Mouse (Mus musculus) myocyte (in vitro differentiated cells): ENCODE data around the gene Cdk5r1. TPM values are rescaled to one million over a fixed set of nuclear protein-coding genes. Genes with fewer than 3 reads are reported as not detected.

Experiments
- H3K27me3 ChIP-seq: one replicate; pipeline ENCODE4 v1.6.1; 2011; ENCODE audit not compliant: control insufficient read depth, insufficient read depth, insufficient read length
- H3K36me3 ChIP-seq: one replicate; pipeline ENCODE4 v1.6.1; 2011; ENCODE audit not compliant: control insufficient read depth, insufficient read depth
- H3K4me2 ChIP-seq: one replicate; pipeline ENCODE4 v1.6.1; 2011; ENCODE audit warnings: low read depth, control low read depth
- H3K4me3 ChIP-seq: one replicate; pipeline ENCODE4 v1.5.1; 2011; ENCODE audit warnings: mild to moderate bottlenecking, control low read depth, moderate library complexity
- H3K79me2 ChIP-seq: one replicate; pipeline ENCODE4 v1.6.1; 2011; ENCODE audit not compliant: control insufficient read depth, insufficient read depth
- H3ac ChIP-seq: one replicate; pipeline ENCODE4 v1.6.1; 2011; ENCODE audit not compliant: control insufficient read depth, insufficient read length
- CEBPB ChIP-seq: IDR thresholded peaks from 2 replicates; pipeline ENCODE4 v1.6.1; 2011; ENCODE audit warnings: mild to moderate bottlenecking, moderate library complexity; ENCODE audit not compliant: poor library complexity, insufficient read depth, severe bottlenecking
- E2F4 ChIP-seq: IDR thresholded peaks from one replicate; pipeline ENCODE4 v1.6.1; 2011; ENCODE audit warnings: mild to moderate bottlenecking, control low read depth, moderate library complexity; ENCODE audit not compliant: insufficient read depth
- MAX ChIP-seq: IDR thresholded peaks from one replicate; pipeline ENCODE4 v1.6.1; 2011; ENCODE audit warnings: low read depth, mild to moderate bottlenecking, control low read depth
- MYOD1 ChIP-seq, 3 experiments: IDR thresholded peaks; one replicate each; pipeline ENCODE4 v1.6.1; 2011; ENCODE audit warnings: control low read depth in 2 of 3, low read depth in 2 of 3, mild to moderate bottlenecking in 2 of 3, moderate library complexity in 1 of 3; ENCODE audit not compliant: insufficient read length in 2 of 3, control insufficient read depth in 1 of 3
- MYOG ChIP-seq, 3 experiments: IDR thresholded peaks; one replicate each; pipeline ENCODE4 v1.6.1; 2011; ENCODE audit warnings: control low read depth in 2 of 3, low read depth in 2 of 3, mild to moderate bottlenecking in 2 of 3; ENCODE audit not compliant: insufficient read length in 2 of 3, control insufficient read depth in 1 of 3, insufficient read depth in 1 of 3
- POLR2A ChIP-seq: IDR thresholded peaks from one replicate; pipeline ENCODE4 v1.6.1; 2011; ENCODE audit warnings: low read depth, mild to moderate bottlenecking, control low read depth, moderate library complexity; ENCODE audit not compliant: insufficient read length
- POLR2AphosphoS2 ChIP-seq: IDR thresholded peaks from one replicate; pipeline ENCODE4 v1.6.1; 2011; ENCODE audit warnings: low read depth, control low read depth; ENCODE audit not compliant: insufficient read length
- REST ChIP-seq: IDR thresholded peaks from one replicate; pipeline ENCODE4 v1.6.1; 2011; ENCODE audit warnings: mild to moderate bottlenecking, control low read depth, moderate library complexity; ENCODE audit not compliant: insufficient read depth, insufficient read length
- SRF ChIP-seq: IDR thresholded peaks from one replicate; pipeline ENCODE4 v1.6.1; 2011; ENCODE audit warnings: low read depth; ENCODE audit not compliant: control insufficient read depth, insufficient read length
- TCF12 ChIP-seq: IDR thresholded peaks from one replicate; pipeline ENCODE4 v1.6.1; 2011; ENCODE audit warnings: mild to moderate bottlenecking, control low read depth; ENCODE audit not compliant: poor library complexity, insufficient read depth, severe bottlenecking
- TCF3 ChIP-seq: IDR thresholded peaks from one replicate; pipeline ENCODE4 v1.6.1; 2011; ENCODE audit warnings: low read depth, control low read depth; ENCODE audit not compliant: insufficient read length
- USF1 ChIP-seq: IDR thresholded peaks from one replicate; pipeline ENCODE4 v1.6.1; 2011; ENCODE audit warnings: low read depth, mild to moderate bottlenecking, control low read depth, moderate library complexity
- polyA plus RNA-seq: library from polyadenylated mRNA; unstranded; fragments of >200 nt; fragmentation: generic; extraction: Trizol; gene quantifications from one replicate; pipeline ENCODE4 v1.2.1, GENCODE M21; 2012; ENCODE audit warnings: missing spikeins

Gene Cdk5r1
- polyA plus RNA-seq, 1 experiment, result 11.3 TPM

- Histone ChIP-seq H3K79me2 (no peaks in the 10 kb centered on the region), H3K36me3 (no peaks in the 10 kb centered on the region), H3K4me3 (no peak overlapping the region), H3ac (no peak overlapping the region), H3K27me3 (no peaks in the 10 kb centered on the region), H3K4me2 (peak overlapping the region; percentile 58)
- no peak for TF ChIP-seq MAX
- no peak for TF ChIP-seq POLR2A
- no peak for TF ChIP-seq MYOD1 (IDR thresholded peaks at IDR 0.05; ENCODE audit: control insufficient read depth in 1 of 3, insufficient read length in 2 of 3, low read depth in 2 of 3)
- TF ChIP-seq SRF, result no peak
- no peak for TF ChIP-seq POLR2AphosphoS2
- no peak for TF ChIP-seq USF1
- no peak for TF ChIP-seq E2F4
- no peak for TF ChIP-seq CEBPB
- TF ChIP-seq TCF3, result no peak
Observed at GRCm38 (mm10) chr11:80509176-80509506, 32.3 kb downstream of the Cdk5r1 start.

- TF ChIP-seq SRF (no peak), REST (no peak), TCF3 (no peak), E2F4 (no peak), MYOG (IDR thresholded peaks at IDR 0.05; ENCODE audit: control insufficient read depth in 1 of 3, insufficient read depth in 1 of 3, insufficient read length in 2 of 3, low read depth in 2 of 3) (no peak), POLR2AphosphoS2 (no peak), MAX (no peak), MYOD1 (IDR thresholded peaks at IDR 0.05; ENCODE audit: control insufficient read depth in 1 of 3, insufficient read length in 2 of 3, low read depth in 2 of 3) (no peak), POLR2A (no peak)
- H3K36me3 ChIP-seq, result no peaks in the 10 kb centered on the region
- no peaks in the 10 kb centered on the region for H3K79me2 ChIP-seq
- H3K4me2 ChIP-seq, result no peak overlapping the region
- H3K4me3 ChIP-seq, result no peak overlapping the region
- no peaks in the 10 kb centered on the region for H3K27me3 ChIP-seq
- H3ac ChIP-seq, result no peak overlapping the region
Observed at GRCm38 (mm10) chr11:80510124-80510523, 33.3 kb downstream of the Cdk5r1 start.

DNA sequence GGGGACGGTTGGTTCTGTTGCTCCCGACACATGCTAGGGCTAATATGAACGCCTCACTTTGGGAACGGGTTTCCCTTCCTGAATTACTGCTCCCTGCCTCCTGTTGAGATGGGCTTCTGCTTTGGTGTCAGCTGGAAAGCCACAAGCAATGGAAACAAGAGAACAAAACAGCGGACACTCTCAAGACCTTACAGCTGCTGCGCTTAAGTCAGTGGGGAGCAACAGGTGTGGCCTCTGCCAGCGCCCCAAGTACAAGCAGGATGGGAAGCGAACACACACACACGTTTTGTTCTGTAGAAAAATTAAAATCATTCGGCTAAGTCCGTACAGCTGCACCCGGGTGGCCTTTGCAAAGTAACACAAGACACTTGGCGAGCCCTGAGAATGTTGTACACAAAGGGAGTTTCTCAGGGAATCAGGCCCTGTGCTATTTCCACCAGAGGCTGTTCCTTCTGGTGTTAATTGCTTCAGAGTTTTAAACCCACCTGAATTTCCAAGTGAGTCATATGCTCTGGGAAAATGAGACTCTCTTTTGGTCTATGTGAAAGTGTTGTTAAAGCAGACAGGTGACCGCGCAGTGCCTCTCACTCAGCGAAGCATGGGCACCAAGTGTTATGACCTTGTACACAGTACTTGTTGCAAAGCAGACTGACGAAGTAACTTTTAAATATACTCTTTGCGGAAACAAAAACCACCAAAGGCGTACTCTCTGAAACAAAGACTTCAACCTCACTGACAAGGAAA, 35.7 kb downstream of the Cdk5r1 start:
- H3K27me3 ChIP-seq, result no peaks in the 10 kb centered on the region
- H3K4me3 ChIP-seq, result no peak overlapping the region
- peak; percentile 98 for TF ChIP-seq TCF12
- no peak for TF ChIP-seq MAX
- no peak for TF ChIP-seq POLR2A
- TF ChIP-seq MYOG (IDR thresholded peaks at IDR 0.05; ENCODE audit: control insufficient read depth in 1 of 3, insufficient read depth in 1 of 3, insufficient read length in 2 of 3, low read depth in 2 of 3), result peak; percentile 94 to 98 (median 94)
- TF ChIP-seq MYOD1 (IDR thresholded peaks at IDR 0.05; ENCODE audit: control insufficient read depth in 1 of 3, insufficient read length in 2 of 3, low read depth in 2 of 3), result peak; percentile 92 to 98 (median 97)
- peak; percentile 94 for TF ChIP-seq TCF3
- no peak overlapping the region for H3ac ChIP-seq
- H3K36me3 ChIP-seq, result no peaks in the 10 kb centered on the region
- peak overlapping the region; percentile 28 for H3K4me2 ChIP-seq
- H3K79me2 ChIP-seq, result no peaks in the 10 kb centered on the region

DNA sequence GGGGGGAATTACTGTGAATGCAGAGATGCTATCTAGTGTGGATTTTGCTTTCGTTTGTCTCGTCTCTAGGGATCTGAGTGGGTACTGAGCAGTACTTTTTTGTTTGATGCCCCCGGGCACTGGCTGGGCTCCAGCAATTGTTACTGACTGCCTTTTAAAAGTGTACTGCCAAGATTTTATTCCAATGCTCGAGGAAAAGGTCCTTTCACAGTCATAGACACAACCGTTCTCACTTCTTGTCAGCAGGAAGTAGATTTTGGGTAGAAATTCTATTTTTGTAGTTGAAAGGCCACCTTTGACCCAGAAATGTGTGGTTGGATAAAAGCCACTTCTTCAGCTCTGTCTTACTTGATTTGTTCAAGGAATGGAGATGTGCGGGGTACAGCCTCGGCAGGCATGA, 37.0 kb downstream of the Cdk5r1 start:
- H3K4me2 ChIP-seq, result no peak overlapping the region
- H3ac ChIP-seq, result no peak overlapping the region
- TF ChIP-seq MYOG (IDR thresholded peaks at IDR 0.05; ENCODE audit: control insufficient read depth in 1 of 3, insufficient read depth in 1 of 3, insufficient read length in 2 of 3, low read depth in 2 of 3) (no peak), POLR2AphosphoS2 (no peak), SRF (no peak), MAX (no peak)
- H3K79me2 ChIP-seq, result no peaks in the 10 kb centered on the region
- no peak overlapping the region for H3K4me3 ChIP-seq
- no peaks in the 10 kb centered on the region for H3K27me3 ChIP-seq
- no peaks in the 10 kb centered on the region for H3K36me3 ChIP-seq

DNA sequence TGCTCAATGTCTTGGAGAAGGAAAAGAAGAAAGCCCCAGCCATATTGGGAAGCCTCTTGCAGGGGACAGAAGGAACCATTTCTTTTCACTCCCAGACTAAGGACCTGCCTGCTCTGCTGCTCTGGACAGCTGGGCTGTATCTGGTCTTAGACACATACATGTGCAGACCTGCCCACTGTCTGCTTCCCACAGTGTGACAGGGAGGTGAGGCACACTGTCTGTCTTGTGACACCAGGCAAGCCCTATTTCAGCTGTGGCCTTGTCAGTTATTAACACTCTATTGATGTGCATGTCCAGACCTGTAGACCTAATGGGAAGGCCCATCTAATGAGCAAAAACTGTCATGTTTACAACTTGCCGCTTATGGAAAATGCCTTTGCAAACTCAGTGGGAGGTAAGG, 38.5 kb downstream of the Cdk5r1 start:
- Histone ChIP-seq H3K4me2 (no peak overlapping the region), H3K79me2 (no peaks in the 10 kb centered on the region), H3K36me3 (no peaks in the 10 kb centered on the region), H3K4me3 (no peak overlapping the region), H3ac (no peak overlapping the region), H3K27me3 (no peaks in the 10 kb centered on the region)
- TF ChIP-seq E2F4 (no peak), POLR2A (no peak), TCF12 (peak; percentile 2), MAX (no peak), REST (no peak), MYOD1 (IDR thresholded peaks at IDR 0.05; ENCODE audit: control insufficient read depth in 1 of 3, insufficient read length in 2 of 3, low read depth in 2 of 3) (peak in 2 of 3 experiments; percentile 23 to 70), POLR2AphosphoS2 (no peak), TCF3 (no peak), USF1 (no peak), CEBPB (no peak), SRF (no peak), MYOG (IDR thresholded peaks at IDR 0.05; ENCODE audit: control insufficient read depth in 1 of 3, insufficient read depth in 1 of 3, insufficient read length in 2 of 3, low read depth in 2 of 3) (peak in 1 of 3 experiments; percentile 66)
